Mouse (Mus musculus) kidney, postnatal 10 days (tissue): ENCODE measurements around the gene Uts2b.
A peak's percentile ranks its signal among the peaks of the same experiment; 100 is the strongest.
"Not testable (repeated sequence)": the region's sequence is repeated elsewhere in the genome, so short reads cannot be mapped to it uniquely, and the experiment has no call there.

ENCODE experiments used
- DNase-seq: peaks from one replicate; pipeline ENCODE4 v3.0.0; 2021; ENCODE audit warnings: mixed read lengths

Uts2b gene

GRCm38 (mm10) chr16:27374139-27374538 is 4.1 kb upstream of the Uts2b start:
- DNase-seq = no peak

GRCm38 (mm10) chr16:27370700-27371099 is 661 bp upstream of the Uts2b start:
- no peak for DNase-seq

GRCm38 (mm10) chr16:27360059-27360458 is 10.0 kb downstream of the Uts2b start:
- no peak for DNase-seq

GRCm38 (mm10) chr16:27354464-27354863 is 15.6 kb downstream of the Uts2b start:
- DNase-seq = no peak

- no peak for DNase-seq
Measured at GRCm38 (mm10) chr16:27349878-27350532, 20.0 kb downstream of the Uts2b start.

- no peak for DNase-seq
Measured at GRCm38 (mm10) chr16:27349235-27349634, 20.8 kb downstream of the Uts2b start.

- no peak for DNase-seq
Measured at GRCm38 (mm10) chr16:27348359-27348758, 21.7 kb downstream of the Uts2b start.

- peak; percentile 6 for DNase-seq
Measured at GRCm38 (mm10) chr16:27347521-27347920, 22.5 kb downstream of the Uts2b start.

GRCm38 (mm10) chr16:27326463-27326862 is 43.6 kb downstream of the Uts2b start:
- DNase-seq = no peak

GRCm38 (mm10) chr16:27322047-27322446 is 48.0 kb downstream of the Uts2b start:
- no peak for DNase-seq

GRCm38 (mm10) chr16:27319099-27319498 is 50.9 kb downstream of the Uts2b start:
- no peak for DNase-seq

- not testable (repeated sequence) for DNase-seq
Measured at GRCm38 (mm10) chr16:27307189-27307588, 62.9 kb downstream of the Uts2b start, which contains the start of gene Ostn. Gene Ostn, plus strand, starts transcription at chr16:27307489.
